Mouse (Mus musculus): ENCODE results near the gene Slc22a7.

GRCm38 (mm10) chr17:46453302-46453948, 15.2 kb upstream of the Slc22a7 start:
- TF ChIP-seq CTCF (IDR thresholded peaks at IDR 0.05; ENCODE audit: low read depth) (no peak), EP300 (IDR thresholded peaks at IDR 0.05; ENCODE audit: low read depth) (no peak)

Data from liver, postnatal 0 days (tissue).